Mouse (Mus musculus) ES-Bruce4 (cell line): Measurements from ENCODE around the gene Mon2.

Experiments
- CTCF ChIP-seq: IDR thresholded peaks from one replicate; pipeline ENCODE4 v1.8.1; 2011; ENCODE audit warnings: low read depth, low read length
- EP300 ChIP-seq: IDR thresholded peaks from 2 replicates; pipeline ENCODE4 v1.6.1; 2011; ENCODE audit warnings: low read depth, low read length; ENCODE audit not compliant: insufficient read depth
- POLR2A ChIP-seq: IDR thresholded peaks from one replicate; pipeline ENCODE4 v1.8.1; 2011; ENCODE audit warnings: low read length; ENCODE audit not compliant: insufficient read depth

DNA sequence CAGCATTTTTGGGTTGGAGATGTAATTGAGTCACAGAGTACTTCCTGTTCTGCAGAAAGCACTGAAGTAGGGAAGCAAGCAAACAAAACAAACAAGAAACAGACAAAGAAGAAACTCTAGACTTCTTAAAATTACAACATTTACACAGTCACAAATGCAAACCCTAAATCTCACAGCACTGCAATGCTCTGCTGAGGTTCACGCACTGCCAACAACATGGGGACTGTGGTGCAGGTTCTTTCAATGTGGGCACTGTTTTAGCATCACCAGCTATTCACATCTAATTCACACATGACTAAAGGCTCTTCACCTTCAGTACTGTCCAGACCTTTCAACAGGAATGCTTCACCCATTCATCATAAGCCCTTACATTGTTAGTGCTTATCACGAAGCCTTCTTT is 13.3 kb downstream of the Mon2 start:
- TF ChIP-seq CTCF (no peak), EP300 (no peak), POLR2A (no peak)
